Mouse (Mus musculus): ENCODE data around the gene Trim2. TPM values are rescaled to one million over a fixed set of nuclear protein-coding genes. Genes with fewer than 3 reads are reported as not detected.

Gene Trim2
- polyA plus RNA-seq, 1 experiment from 2014 or later = 23.0 TPM

DNA sequence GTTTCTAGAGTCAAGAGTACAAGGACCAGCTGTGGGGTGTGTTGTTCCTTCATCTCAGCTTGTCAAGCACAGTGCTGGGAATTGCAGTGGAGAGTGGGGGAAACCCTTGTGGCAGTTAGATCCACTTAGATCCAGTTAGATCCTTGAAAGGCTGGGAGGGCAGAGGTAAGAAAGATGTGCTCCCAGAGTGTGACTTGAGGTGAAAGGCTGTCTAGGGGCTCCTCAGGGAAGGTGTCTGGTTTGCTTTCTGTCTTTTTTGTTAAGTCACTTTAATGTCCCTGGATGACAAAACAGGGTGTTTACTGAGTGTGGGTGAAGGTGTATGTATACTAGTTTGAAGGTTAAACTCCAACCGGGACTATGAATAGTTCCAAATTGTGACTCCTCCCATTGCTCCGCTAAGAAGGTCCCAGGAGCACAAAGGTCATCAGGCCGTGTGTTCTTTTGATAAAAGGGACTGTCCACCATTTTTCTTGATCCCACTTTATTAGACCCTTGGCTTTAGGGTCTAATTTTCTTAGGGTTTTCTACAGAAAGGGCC, 40.2 kb downstream of the Trim2 start:
- H3K9ac ChIP-seq (ENCODE audit: low read depth, low read length) = no peak overlapping the region
- 69% methylated on average over 3 of the region's 3 CpGs for WGBS
- no peaks in the 10 kb centered on the region for H3K9me3 ChIP-seq (replicated peaks; ENCODE audit: low read length)
- peaks cover 5% of the 10 kb centered on the region; the same call in 1 of the 2 replicates for H3K4me1 ChIP-seq (replicated peaks; ENCODE audit: insufficient read depth, low read length)
- H3K36me3 ChIP-seq (ENCODE audit: insufficient read depth, low read length) = no peaks in the 10 kb centered on the region
- H3K4me3 ChIP-seq (replicated peaks; ENCODE audit: low read depth, low read length) = no peak overlapping the region
- no peaks in the 10 kb centered on the region for H3K27me3 ChIP-seq (ENCODE audit: insufficient read depth, low read length)
- H3K27ac ChIP-seq = no peak overlapping the region
- DNase-seq (ENCODE audit: low spot score) (no peak), ATAC-seq (replicated peaks; ENCODE audit: low FRiP score, low read depth) (no peak)
- no peak for TF ChIP-seq CTCF (IDR thresholded peaks at IDR 0.05; ENCODE audit: low read depth)
- no peak overlapping the region for H3K4me2 ChIP-seq (ENCODE audit: low read length)

DNA sequence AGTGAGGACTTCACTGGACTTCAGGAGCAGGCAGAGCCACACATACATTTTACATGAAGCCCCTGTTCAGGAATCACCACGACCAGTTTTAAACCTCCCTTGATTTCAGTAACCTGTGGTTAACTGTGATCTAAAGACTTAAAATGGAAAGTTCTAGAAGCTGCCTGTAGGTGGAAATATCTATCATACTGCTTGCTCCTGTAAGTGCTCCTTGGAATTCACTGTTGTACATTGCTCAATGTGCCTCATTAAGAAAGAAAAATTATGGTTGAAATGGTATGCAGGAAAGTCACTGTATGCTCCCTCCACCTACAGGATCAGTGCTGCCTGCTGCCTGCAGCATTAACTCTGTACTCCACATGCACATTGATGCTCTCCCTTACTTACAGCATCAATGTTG, 41.6 kb downstream of the Trim2 start:
- Histone ChIP-seq H3K36me3 (ENCODE audit: insufficient read depth, low read length) (no peaks in the 10 kb centered on the region), H3K27me3 (ENCODE audit: insufficient read depth, low read length) (no peaks in the 10 kb centered on the region), H3K9ac (ENCODE audit: low read depth, low read length) (no peak overlapping the region), H3K4me2 (ENCODE audit: low read length) (no peak overlapping the region), H3K4me3 (replicated peaks; ENCODE audit: low read depth, low read length) (no peak overlapping the region), H3K9me3 (replicated peaks; ENCODE audit: low read length) (no peaks in the 10 kb centered on the region), H3K4me1 (replicated peaks; ENCODE audit: insufficient read depth, low read length) (peaks cover 5% of the 10 kb centered on the region; the same call in 1 of the 2 replicates), H3K27ac (no peak overlapping the region)
- 59% methylated on average over 1 of the region's 1 CpGs for WGBS
- DNase-seq (ENCODE audit: low spot score) = no peak
- no peak for ATAC-seq (replicated peaks; ENCODE audit: low FRiP score, low read depth)
- TF ChIP-seq CTCF (IDR thresholded peaks at IDR 0.05; ENCODE audit: low read depth) = peak; percentile 18; the same call in 1 of the 2 replicates

DNA sequence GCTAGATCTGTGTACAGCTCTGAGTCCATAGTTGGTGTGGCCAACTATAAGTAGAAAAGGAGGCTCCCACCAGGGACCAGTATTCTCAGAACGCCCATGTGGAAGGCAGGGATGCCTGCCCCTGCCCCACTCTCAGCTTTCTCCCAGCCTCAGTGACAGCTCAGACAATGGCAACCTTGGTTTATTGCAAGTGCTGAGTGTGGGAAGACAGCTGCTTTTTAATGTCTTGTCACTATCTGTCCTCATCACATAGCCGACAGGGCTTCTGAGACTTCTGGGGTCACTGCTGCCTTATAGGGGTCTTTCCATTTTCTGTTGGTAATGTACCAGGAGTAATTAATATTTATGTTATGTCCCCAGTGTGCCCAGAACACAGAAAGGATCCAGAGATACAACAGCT, 42.3 kb downstream of the Trim2 start:
- no peak for ATAC-seq (replicated peaks; ENCODE audit: low FRiP score, low read depth)
- 53% methylated on average over 2 of the region's 2 CpGs for WGBS

DNA sequence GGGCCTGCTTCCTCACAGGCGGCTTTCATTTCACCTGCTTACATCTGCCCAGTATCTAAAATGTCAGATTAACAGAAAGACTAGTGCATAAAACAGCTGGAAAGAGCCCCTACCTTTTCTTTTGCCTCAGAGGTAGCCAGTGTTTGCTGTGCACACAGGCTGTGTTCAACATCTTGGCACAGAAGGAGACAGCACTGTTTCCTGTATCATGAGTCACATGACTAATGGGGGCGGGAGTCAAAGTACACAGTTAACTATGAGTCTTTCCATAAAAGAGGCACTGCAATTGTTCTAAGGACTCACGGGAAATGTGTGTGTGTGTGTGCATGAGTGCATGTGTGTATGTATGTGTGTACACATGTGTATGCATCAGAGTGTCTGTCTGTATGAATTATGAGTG, 43.9 kb downstream of the Trim2 start:
- Histone ChIP-seq H3K27me3 (ENCODE audit: insufficient read depth, low read length) (no peaks in the 10 kb centered on the region), H3K27ac (no peak overlapping the region), H3K36me3 (ENCODE audit: insufficient read depth, low read length) (no peaks in the 10 kb centered on the region), H3K4me3 (replicated peaks; ENCODE audit: low read depth, low read length) (no peak overlapping the region), H3K9ac (ENCODE audit: low read depth, low read length) (no peak overlapping the region), H3K9me3 (replicated peaks; ENCODE audit: low read length) (no peaks in the 10 kb centered on the region), H3K4me2 (ENCODE audit: low read length) (no peak overlapping the region), H3K4me1 (replicated peaks; ENCODE audit: insufficient read depth, low read length) (0 out of 2 replicates have a peak, but pooled peaks cover 9% of the 10 kb centered on the region)
- TF ChIP-seq CTCF (IDR thresholded peaks at IDR 0.05; ENCODE audit: low read depth) = no peak
- ATAC-seq (replicated peaks; ENCODE audit: low FRiP score, low read depth) (no peak), DNase-seq (ENCODE audit: low spot score) (peak; percentile 48)
- 69% methylated on average over 3 of the region's 3 CpGs for WGBS

More for the DNA sequence above, 42.3 kb downstream of the Trim2 start:
- peaks cover under 1% of the 10 kb centered on the region; the same call in 1 of the 2 replicates for H3K4me1 ChIP-seq (replicated peaks; ENCODE audit: insufficient read depth, low read length)
- H3K9ac ChIP-seq (ENCODE audit: low read depth, low read length) = no peak overlapping the region
- no peak for DNase-seq (ENCODE audit: low spot score)
- no peaks in the 10 kb centered on the region for H3K27me3 ChIP-seq (ENCODE audit: insufficient read depth, low read length)
- H3K4me3 ChIP-seq (replicated peaks; ENCODE audit: low read depth, low read length) = no peak overlapping the region
- H3K4me2 ChIP-seq (ENCODE audit: low read length) = no peak overlapping the region
- TF ChIP-seq CTCF (IDR thresholded peaks at IDR 0.05; ENCODE audit: low read depth) = no peak
- no peak overlapping the region for H3K27ac ChIP-seq
- H3K9me3 ChIP-seq (replicated peaks; ENCODE audit: low read length) = no peaks in the 10 kb centered on the region
- no peaks in the 10 kb centered on the region for H3K36me3 ChIP-seq (ENCODE audit: insufficient read depth, low read length)

DNA sequence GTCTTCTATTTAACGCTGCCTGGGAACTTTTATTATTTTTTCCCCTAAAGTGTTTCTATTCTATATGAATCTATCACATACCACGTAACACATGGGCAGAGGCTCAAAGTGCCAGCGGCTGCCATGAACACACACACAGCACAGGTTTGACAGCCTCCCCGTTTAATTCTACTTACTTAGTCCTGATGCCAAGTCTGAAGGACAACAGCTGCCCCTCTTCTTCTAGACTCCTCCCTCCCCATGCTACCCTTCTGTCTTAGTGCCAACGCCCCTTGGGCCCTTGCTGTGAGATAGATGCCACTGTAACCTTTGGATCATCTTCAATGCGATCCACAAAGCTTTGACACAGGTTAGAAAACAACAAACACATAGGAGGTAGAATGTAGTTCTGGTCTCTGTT, 44.8 kb downstream of the Trim2 start:
- no peak overlapping the region for H3K4me3 ChIP-seq (replicated peaks; ENCODE audit: low read depth, low read length)
- no peaks in the 10 kb centered on the region for H3K9me3 ChIP-seq (replicated peaks; ENCODE audit: low read length)
- TF ChIP-seq CTCF (IDR thresholded peaks at IDR 0.05; ENCODE audit: low read depth) = no peak
- H3K27me3 ChIP-seq (ENCODE audit: insufficient read depth, low read length) = no peaks in the 10 kb centered on the region
- WGBS = 84% methylated on average over 6 of the region's 6 CpGs
- H3K4me1 ChIP-seq (replicated peaks; ENCODE audit: insufficient read depth, low read length) = 0 out of 2 replicates have a peak, but pooled peaks cover 10% of the 10 kb centered on the region
- H3K9ac ChIP-seq (ENCODE audit: low read depth, low read length) = no peak overlapping the region
- H3K36me3 ChIP-seq (ENCODE audit: insufficient read depth, low read length) = no peaks in the 10 kb centered on the region
- no peak overlapping the region for H3K27ac ChIP-seq
- no peak overlapping the region for H3K4me2 ChIP-seq (ENCODE audit: low read length)
- ATAC-seq (replicated peaks; ENCODE audit: low FRiP score, low read depth) (no peak), DNase-seq (ENCODE audit: low spot score) (no peak)

DNA sequence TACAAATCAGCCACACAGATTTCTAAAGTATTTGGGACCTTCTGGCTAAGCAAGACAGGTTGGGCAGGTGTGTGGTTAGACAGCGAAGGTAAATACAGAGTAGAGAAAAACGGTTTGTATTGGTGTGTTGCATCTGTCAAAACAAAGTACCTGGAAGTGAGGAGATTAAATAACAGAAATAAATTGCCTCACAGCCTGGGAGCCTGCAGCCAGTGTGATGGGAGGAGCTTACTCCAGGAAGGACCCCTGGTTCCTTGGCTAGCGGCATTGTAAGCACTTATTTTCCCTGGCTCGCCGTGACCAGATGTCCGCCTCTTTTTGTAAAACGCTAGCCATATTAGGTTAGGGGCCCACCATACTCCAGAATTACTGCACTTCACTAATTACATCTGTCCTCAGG, 45.8 kb downstream of the Trim2 start:
- no peaks in the 10 kb centered on the region for H3K36me3 ChIP-seq (ENCODE audit: insufficient read depth, low read length)
- H3K27ac ChIP-seq = no peak overlapping the region
- ATAC-seq (replicated peaks; ENCODE audit: low FRiP score, low read depth) (no peak), DNase-seq (ENCODE audit: low spot score) (no peak)
- H3K9me3 ChIP-seq (replicated peaks; ENCODE audit: low read length) = no peaks in the 10 kb centered on the region
- no peak overlapping the region for H3K4me3 ChIP-seq (replicated peaks; ENCODE audit: low read depth, low read length)
- 0 out of 2 replicates have a peak, but pooled peaks cover 10% of the 10 kb centered on the region for H3K4me1 ChIP-seq (replicated peaks; ENCODE audit: insufficient read depth, low read length)
- H3K9ac ChIP-seq (ENCODE audit: low read depth, low read length) = no peak overlapping the region
- WGBS = 26% methylated on average over 7 of the region's 7 CpGs
- no peak for TF ChIP-seq CTCF (IDR thresholded peaks at IDR 0.05; ENCODE audit: low read depth)
- H3K27me3 ChIP-seq (ENCODE audit: insufficient read depth, low read length) = no peaks in the 10 kb centered on the region
- no peak overlapping the region for H3K4me2 ChIP-seq (ENCODE audit: low read length)

Data from kidney, postnatal 0 days (tissue).